Mouse (Mus musculus) liver, adult (tissue): ENCODE results near the gene Klhl33.

ENCODE experiments used
- GATA4 ChIP-seq: IDR thresholded peaks from 2 replicates; pipeline ENCODE4 v1.6.1; 2014; ENCODE audit warnings: mild to moderate bottlenecking, low read length; ENCODE audit not compliant: insufficient replicate concordance

Klhl33 gene

DNA sequence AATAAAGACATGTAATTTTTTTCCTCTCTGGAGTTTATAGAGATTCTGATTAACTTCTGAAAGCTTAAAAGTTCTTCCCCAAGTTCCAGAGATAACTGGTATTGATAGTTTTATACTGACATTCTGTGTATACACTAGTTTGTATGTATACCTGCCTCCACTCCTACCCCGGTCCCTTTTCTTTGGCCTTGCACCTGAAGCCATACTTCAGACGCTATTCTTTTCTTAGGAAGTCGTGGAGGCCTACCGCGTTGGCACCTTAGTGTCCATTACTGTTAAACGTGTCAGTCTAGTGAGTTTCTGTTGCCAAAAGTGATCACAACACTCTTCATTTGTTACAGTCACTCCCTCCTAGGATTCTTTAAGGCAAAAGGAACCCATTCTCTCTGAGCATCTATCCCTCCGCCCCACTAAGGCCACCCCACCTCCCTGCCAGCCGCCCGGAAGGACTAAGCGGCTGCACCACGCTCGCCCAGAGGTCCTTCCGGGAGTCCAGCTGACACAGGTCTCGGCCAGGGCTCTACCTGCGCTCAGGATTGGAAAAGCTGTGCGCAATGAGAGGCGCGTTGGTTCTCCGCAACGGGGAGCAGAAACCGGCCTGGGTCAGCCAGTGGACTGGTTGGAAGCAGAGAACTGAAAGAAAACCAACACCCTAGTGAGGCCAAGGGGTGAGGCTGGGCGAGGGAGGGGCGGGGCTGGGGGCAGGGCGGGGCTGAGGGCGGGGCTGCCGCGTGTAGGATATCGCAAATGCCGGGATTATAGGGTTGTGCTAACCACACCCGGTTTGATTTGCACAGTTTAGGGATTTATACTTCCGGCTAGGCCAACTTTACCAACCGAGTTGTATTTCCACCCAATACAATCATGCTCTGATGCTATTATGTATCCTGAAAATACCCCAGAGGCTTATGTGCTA is 27.2 kb downstream of the Klhl33 start, which contains the start of gene Tep1:
Tep1 (minus strand) TSS at position 672 of the 916 bp plus-strand sequence.
- TF ChIP-seq GATA4: no peak

DNA sequence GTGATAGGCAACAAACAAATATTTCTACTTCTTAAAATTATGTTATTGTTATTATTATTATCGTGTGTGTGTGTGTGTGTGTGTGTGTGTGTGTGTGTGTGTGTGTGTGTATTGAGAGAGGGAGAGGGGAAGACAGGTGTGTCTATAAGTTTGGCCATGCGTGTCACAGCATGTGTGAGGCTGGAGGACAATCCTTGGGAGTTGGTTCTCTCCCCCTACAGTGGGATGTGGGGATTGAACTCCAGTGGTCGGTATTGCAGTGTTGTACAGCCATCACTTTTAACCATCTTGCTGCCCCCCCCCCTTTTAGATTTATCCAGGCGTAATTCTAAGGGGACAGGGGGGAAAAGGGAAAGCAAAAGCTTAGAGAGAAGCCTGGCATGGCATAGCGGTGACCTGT is 28.7 kb downstream of the Klhl33 start:
- no peak for TF ChIP-seq GATA4

DNA sequence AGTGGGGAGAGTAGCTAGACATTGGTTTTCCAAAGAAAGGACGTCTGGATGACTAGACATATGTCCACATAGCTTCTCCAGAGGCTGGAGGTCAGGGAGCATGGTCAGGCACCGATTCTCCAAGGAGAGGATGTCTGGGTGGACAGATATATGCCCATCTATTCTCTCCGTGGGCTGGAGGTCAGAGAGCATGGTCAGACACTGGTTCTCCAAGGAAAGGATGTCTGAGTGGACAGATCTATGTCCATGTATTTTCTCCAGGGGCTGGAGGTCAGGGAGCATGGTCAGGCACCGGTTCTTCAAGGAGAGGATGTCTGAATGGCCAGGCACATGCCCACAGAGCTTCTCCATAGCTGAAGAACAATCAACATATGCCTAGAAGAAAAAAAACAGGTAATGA is 29.1 kb downstream of the Klhl33 start:
- TF ChIP-seq GATA4: no peak

DNA sequence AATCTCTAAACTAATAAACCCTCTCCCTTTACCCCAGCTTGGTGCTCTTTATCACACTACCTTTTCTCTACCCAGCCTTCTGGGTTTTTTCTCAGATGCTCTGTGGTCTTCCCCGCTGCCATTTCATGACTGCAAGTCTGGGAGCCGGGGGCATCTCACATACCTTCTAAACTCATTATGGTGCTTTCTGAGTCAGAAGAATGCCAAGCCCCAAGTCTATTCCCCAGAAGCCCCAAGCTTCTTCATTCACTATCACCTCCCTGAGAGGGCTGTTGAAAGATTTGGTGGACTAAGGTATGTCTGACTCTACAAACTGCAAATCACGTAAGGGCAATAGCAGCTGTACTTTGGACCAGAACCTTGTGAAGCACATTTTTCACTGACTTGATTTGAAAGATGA is 30.3 kb downstream of the Klhl33 start:
- TF ChIP-seq GATA4: no peak

DNA sequence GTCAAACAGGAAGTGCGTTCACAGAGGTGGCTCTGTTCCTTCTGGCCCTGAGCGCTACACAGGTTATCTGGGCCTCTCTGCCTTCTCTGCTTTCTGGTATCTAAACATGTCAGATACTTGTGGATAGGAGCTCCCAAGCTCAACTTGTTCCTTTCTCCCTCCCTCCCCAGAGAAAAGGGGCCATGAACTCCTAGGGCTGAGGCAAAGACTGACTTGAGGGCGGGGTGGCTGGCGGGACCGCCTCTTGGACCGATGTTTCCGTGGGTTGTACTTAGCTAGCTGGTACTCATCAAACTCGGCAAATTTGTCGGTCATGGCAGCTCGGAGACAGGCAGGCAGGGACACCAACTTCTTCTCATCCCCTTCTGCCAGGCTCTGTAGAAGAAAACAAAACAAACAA is 34.7 kb downstream of the Klhl33 start:
- TF ChIP-seq GATA4: no peak

DNA sequence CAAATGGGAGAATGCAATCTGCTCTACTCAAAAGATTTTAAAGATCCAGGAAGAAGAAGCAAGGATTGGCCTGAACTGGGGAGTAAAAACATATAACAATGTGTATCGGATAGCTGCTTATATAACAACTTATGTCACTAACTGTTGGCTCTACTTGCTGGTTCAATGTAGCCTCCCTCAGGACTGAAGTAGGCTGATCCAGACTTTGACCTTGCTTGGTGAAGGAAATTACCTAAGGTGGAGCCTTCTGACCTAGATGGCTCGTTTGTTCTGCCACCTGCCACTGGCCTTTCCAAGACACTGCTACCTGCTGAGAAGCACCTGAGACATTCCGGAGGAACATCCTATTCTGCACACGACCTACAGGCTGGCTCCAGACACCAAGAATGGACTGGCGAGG is 41.5 kb downstream of the Klhl33 start:
- no peak for TF ChIP-seq GATA4
